ENCODE assay signal across 23 mouse cellular contexts in genomic region chr9:114801301-114801700, GRCm38 (mm10). TPM values are rescaled to one million over a fixed set of nuclear protein-coding genes. Genes with fewer than 3 reads are reported as not detected.
DNase-seq lines count a peak whose midpoint lies in the region; ATAC-seq and TF ChIP-seq lines count a peak whose summit lies in the region.
"Had no signal": no experiment of that assay in that cellular context is flagged by ENCODE, and none has a peak within 500 bp of the region (broad histone marks: within the 10 kb centered on the region; RNA-seq: fewer than 3 reads in every experiment).

No protein-coding gene starts in this region.

- no peak for TF ChIP-seq CTCF in hindbrain, postnatal 0 days (IDR thresholded peaks at IDR 0.05; ENCODE audit: low read depth)

- H3K36me3 ChIP-seq in hindbrain, embryonic 11.5 days (ENCODE audit: control insufficient read depth, insufficient read depth, low read length) = no peaks in the 10 kb centered on the region
- H3K36me3 ChIP-seq in hindbrain, postnatal 0 days (ENCODE audit: insufficient read depth, low read length) = no peaks in the 10 kb centered on the region
- H3K36me3 ChIP-seq: embryonic facial prominence, embryonic 12.5 days; kidney, embryonic 15.5 days; limb, embryonic 13.5 days; liver, embryonic 12.5 days; neural tube, embryonic 13.5 days had no signal

- no peak overlapping the region for H3K27ac ChIP-seq in hindbrain, embryonic 11.5 days (ENCODE audit: low read depth, low read length)
- H3K27ac ChIP-seq in hindbrain, postnatal 0 days = no peak overlapping the region
- H3K27ac ChIP-seq: embryonic facial prominence, embryonic 12.5 days; kidney, embryonic 15.5 days; limb, embryonic 13.5 days; liver, embryonic 12.5 days; neural tube, embryonic 13.5 days had no signal

- no peaks in the 10 kb centered on the region for H3K27me3 ChIP-seq in hindbrain, embryonic 11.5 days (ENCODE audit: control insufficient read depth, insufficient read depth, low read length)
- no peaks in the 10 kb centered on the region for H3K27me3 ChIP-seq in hindbrain, postnatal 0 days (ENCODE audit: insufficient read depth, low read length)
- H3K27me3 ChIP-seq: embryonic facial prominence, embryonic 12.5 days; kidney, embryonic 15.5 days; limb, embryonic 13.5 days had no signal

- WGBS in hindbrain, embryonic 11.5 days = 4% methylated on average over 15 of the region's 15 CpGs
- 25% methylated on average over 15 of the region's 15 CpGs for WGBS in hindbrain, postnatal 0 days

- H3K4me3 ChIP-seq in hindbrain, embryonic 11.5 days (ENCODE audit: low read depth, low read length) = no peak overlapping the region
- no peak overlapping the region for H3K4me3 ChIP-seq in hindbrain, postnatal 0 days (ENCODE audit: low read length)
- H3K4me3 ChIP-seq: embryonic facial prominence, embryonic 12.5 days; kidney, embryonic 15.5 days; limb, embryonic 13.5 days; liver, embryonic 12.5 days; neural tube, embryonic 13.5 days had no signal

- H3K9me3 ChIP-seq in hindbrain, embryonic 11.5 days (ENCODE audit: control insufficient read depth, low read length) = no peaks in the 10 kb centered on the region
- H3K9me3 ChIP-seq in hindbrain, postnatal 0 days (ENCODE audit: low read length) = no peaks in the 10 kb centered on the region
- H3K9me3 ChIP-seq: embryonic facial prominence, embryonic 12.5 days; kidney, embryonic 15.5 days; limb, embryonic 13.5 days; liver, embryonic 12.5 days; neural tube, embryonic 13.5 days had no signal

- DNase-seq in hindbrain, embryonic 11.5 days (ENCODE audit: low spot score) = peak; percentile 45
- DNase-seq in hindbrain, postnatal 0 days (ENCODE audit: low spot score) = no peak
- DNase-seq in retina, postnatal 1 day = peak; percentile 46
- no peak for DNase-seq in retina, embryonic 14.5 days (ENCODE audit: low spot score)
- DNase-seq in embryo, embryonic 9.5 days (ENCODE audit: extremely low spot score) = peak; percentile 74
- no peak for DNase-seq in adrenal gland, adult 2 months
- DNase-seq: adrenal gland, postnatal 14 days; cerebellum, adult 2 months; cerebellum, postnatal 36 days; kidney, adult 11 months; kidney, postnatal 4 days; lung, adult 2 months; lung, postnatal 14 days; thymus, adult 2 months; thymus, postnatal 4 days had no signal

- no peak overlapping the region for H3K4me2 ChIP-seq in hindbrain, embryonic 11.5 days (replicated peaks; ENCODE audit: low read depth, low read length)
- H3K4me2 ChIP-seq in hindbrain, postnatal 0 days (ENCODE audit: low read depth, low read length) = no peak overlapping the region
- H3K4me2 ChIP-seq: embryonic facial prominence, embryonic 12.5 days; kidney, embryonic 15.5 days; limb, embryonic 13.5 days; liver, embryonic 12.5 days; neural tube, embryonic 13.5 days had no signal

- ATAC-seq in hindbrain, embryonic 11.5 days (ENCODE audit: low FRiP score) = no peak
- no peak for ATAC-seq in hindbrain, postnatal 0 days
- no peak for ATAC-seq in monocyte, adult 5-6 weeks (replicated peaks; ENCODE audit: insufficient number of reproducible peaks, low FRiP score, low TSS enrichment, poor library complexity, severe bottlenecking)
- ATAC-seq: forebrain, embryonic 14.5 days; liver, embryonic 12.5 days had no signal

- peak overlapping the region; percentile 12; the same call in 1 of the 2 replicates for H3K9ac ChIP-seq in hindbrain, embryonic 11.5 days (ENCODE audit: low read depth, low read length)
- H3K9ac ChIP-seq in hindbrain, postnatal 0 days (replicated peaks; ENCODE audit: low read length) = no peak overlapping the region
- H3K9ac ChIP-seq: embryonic facial prominence, embryonic 12.5 days; kidney, embryonic 15.5 days; limb, embryonic 13.5 days; liver, embryonic 12.5 days; neural tube, embryonic 13.5 days had no signal

- H3K4me1 ChIP-seq in hindbrain, embryonic 11.5 days (replicated peaks; ENCODE audit: control insufficient read depth, insufficient read depth, low read length) = peaks cover 4% of the 10 kb centered on the region; the same call in 1 of the 2 replicates
- no peaks in the 10 kb centered on the region for H3K4me1 ChIP-seq in hindbrain, postnatal 0 days (ENCODE audit: insufficient read depth, low read length)
- H3K4me1 ChIP-seq: liver, embryonic 12.5 days had no signal

RNA-seq across cellular contexts. Expression of gene Cmtm7, which starts 19.6 kb away (rescaled TPM):
- 66.1 and 77.8 TPM in 2 replicates for polyA plus RNA-seq in hindbrain, embryonic 11.5 days (2014; fragmentation: Nextera tagmentation; extraction: Ambion mirVana)
- 14.3 and 21.1 TPM in 2 replicates for total RNA-seq in hindbrain, postnatal 0 days (2014; rRNA removed)
- polyA plus RNA-seq in hindbrain, postnatal 0 days (2015; fragmentation: Nextera tagmentation; extraction: Ambion mirVana) = 10.2 and 11.8 TPM in 2 replicates
- 10 to 100 TPM; 27.8 to 41.3 TPM for total RNA-seq in adrenal gland, adult 2 months (2021)
- polyA plus RNA-seq in adrenal gland, adult 2 months (2012; rRNA removed) = 187 and 230 TPM in 2 replicates
- total RNA-seq in monocyte, adult 5-6 weeks (2017) = 95.2 to 128 TPM (median 119 TPM) in 3 replicates

RNA-seq across cellular contexts. Expression of gene Cmtm8, which starts 42.7 kb away (rescaled TPM):
- polyA plus RNA-seq in hindbrain, embryonic 11.5 days (2014; fragmentation: Nextera tagmentation; extraction: Ambion mirVana) = 22.1 and 29.3 TPM in 2 replicates
- 5.9 and 7.1 TPM in 2 replicates for total RNA-seq in hindbrain, postnatal 0 days (2014; rRNA removed)
- 6.6 and 7.3 TPM in 2 replicates for polyA plus RNA-seq in hindbrain, postnatal 0 days (2015; fragmentation: Nextera tagmentation; extraction: Ambion mirVana)
- total RNA-seq in adrenal gland, adult 2 months (2021) = 1 to 10 TPM; 4.9 to 7.3 TPM
- polyA plus RNA-seq in adrenal gland, adult 2 months (2012; rRNA removed) = 23.2 and 32.4 TPM in 2 replicates
- 1.2 TPM in 1 of 3 replicates, not detected in the others for total RNA-seq in monocyte, adult 5-6 weeks (2017)
- polyA plus RNA-seq: C2C12 had no signal

Comparison
In these comparisons a context has a peak if more than half of its experiments do, and no peak if none do; other contexts are left out.
1. DNase-seq: peak in hindbrain, embryonic 11.5 days (single experiment), retina, postnatal 1 day (single experiment) and embryo, embryonic 9.5 days (single experiment); none in hindbrain, postnatal 0 days (single experiment), retina, embryonic 14.5 days (single experiment) and adrenal gland, adult 2 months (single experiment).